Mouse (Mus musculus): Measurements from ENCODE around the gene Xpnpep3.
"Not testable (repeated sequence)": the region's sequence is repeated elsewhere in the genome, so short reads cannot be mapped to it uniquely, and the experiment has no call there.

Gene Xpnpep3

GRCm38 (mm10) chr15:81480284-81480683 lies 80.3 kb downstream of the Xpnpep3 start:
- DNase-seq (ENCODE audit: low spot score in 2 of 2), result not testable (repeated sequence)

- no peak for DNase-seq (ENCODE audit: low spot score in 2 of 2)
Observed at GRCm38 (mm10) chr15:81480977-81481379, 81.0 kb downstream of the Xpnpep3 start.

- DNase-seq (ENCODE audit: low spot score in 2 of 2), result no peak
Observed at GRCm38 (mm10) chr15:81482966-81483365, 83.0 kb downstream of the Xpnpep3 start.

GRCm38 (mm10) chr15:81483691-81484090 lies 83.8 kb downstream of the Xpnpep3 start:
- DNase-seq (ENCODE audit: low spot score in 2 of 2), result no peak

- DNase-seq (ENCODE audit: low spot score in 2 of 2), result no peak
Observed at GRCm38 (mm10) chr15:81485483-81485882, 85.5 kb downstream of the Xpnpep3 start.

GRCm38 (mm10) chr15:81503466-81503865 lies 103.5 kb downstream of the Xpnpep3 start:
- no peak for DNase-seq (ENCODE audit: low spot score in 2 of 2)

GRCm38 (mm10) chr15:81503995-81504394 lies 104.1 kb downstream of the Xpnpep3 start:
- no peak for DNase-seq (ENCODE audit: low spot score in 2 of 2)
